In the genomic region with DNA sequence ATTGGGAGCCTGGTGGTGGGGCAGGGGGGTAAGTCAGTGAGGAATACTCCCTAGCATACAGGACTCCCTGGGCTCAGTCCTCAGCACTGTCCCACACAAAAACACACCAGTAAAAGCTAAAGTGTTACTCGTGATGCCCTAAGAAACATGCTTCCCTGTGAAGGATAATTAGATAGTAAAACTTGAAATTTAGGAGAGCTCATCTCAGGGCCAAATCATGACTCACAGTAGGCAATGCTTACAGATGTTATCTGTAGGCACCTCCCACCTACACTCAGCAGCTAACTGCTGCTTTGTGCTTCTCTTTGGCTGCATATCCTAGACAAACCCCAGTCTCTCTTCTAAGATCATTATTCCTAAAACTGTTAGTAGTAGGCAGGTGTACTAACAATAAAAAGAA, we compare ENCODE assay signal across 17 mouse cellular contexts.
DNase-seq lines count a peak whose midpoint lies in the region.
"Had no signal": no experiment of that assay in that cellular context is flagged by ENCODE, and none has a peak within 500 bp of the region (broad histone marks: within the 10 kb centered on the region; RNA-seq: fewer than 3 reads in every experiment).

No protein-coding gene starts in this region.

- peak; percentile 2 for DNase-seq in embryo, embryonic 10 days (ENCODE audit: low spot score)
- DNase-seq in embryo, embryonic 10.5 days (ENCODE audit: low spot score): no peak
- peak; percentile 7 to 70 for DNase-seq in left cerebral cortex, postnatal 25 days (ENCODE audit: low spot score in 2 of 2)
- DNase-seq in left cerebral cortex, postnatal 36 days (ENCODE audit: low spot score in 2 of 2): no peak
- peak; percentile 64 for DNase-seq in MN1 (ENCODE audit: low spot score)
- DNase-seq in telencephalon, adult 2 months (ENCODE audit: low read depth, low spot score): peak; percentile 60
- no peak for DNase-seq in heart, postnatal 4 days
- DNase-seq: B cell, adult 2 months; cerebellum, adult 9-10 months; forebrain, postnatal 0 days; kidney, adult 2 months; liver; lung, postnatal 36 days; midbrain, embryonic 14.5 days; retina, postnatal 1 day; spleen, adult 18-20 months; thymus, postnatal 14 days had no signal

- intact Hi-C loops in left cerebral cortex, postnatal 25 days (cut with DNase I): no loop called here
- intact Hi-C loops in left cerebral cortex, postnatal 36 days (cut with DNase I): no loop called here

Comparison
In these comparisons a context has a peak if more than half of its experiments do, and no peak if none do; other contexts are left out.
1. DNase-seq: peak in embryo, embryonic 10 days (single experiment), left cerebral cortex, postnatal 25 days (2 of 2), MN1 (single experiment) and telencephalon, adult 2 months (single experiment); none in embryo, embryonic 10.5 days (single experiment), left cerebral cortex, postnatal 36 days (0 of 2) and heart, postnatal 4 days (single experiment).